Mouse (Mus musculus): Measurements from ENCODE around the gene Krtap1-5. TPM values are rescaled to one million over a fixed set of nuclear protein-coding genes. Genes with fewer than 3 reads are reported as not detected.

Krtap1-5 gene
- polyA plus RNA-seq, 1 experiment, result 0.04 TPM

GRCm38 (mm10) chr11:99573164-99573563 is 7.7 kb downstream of the Krtap1-5 start:
- H3K4me3 ChIP-seq (ENCODE audit: insufficient read depth, poor library complexity, severe bottlenecking), result no peak overlapping the region
- TF ChIP-seq USF1 (IDR thresholded peaks at IDR 0.05; ENCODE audit: low read depth), result no peak
- no peak for TF ChIP-seq CTCF (IDR thresholded peaks at IDR 0.05; ENCODE audit: control insufficient read depth, insufficient read depth, insufficient read length)
- no peak for TF ChIP-seq CEBPB (IDR thresholded peaks at IDR 0.05; ENCODE audit: low read depth)
- no peak for TF ChIP-seq FOSL1 (IDR thresholded peaks at IDR 0.05; ENCODE audit: insufficient read depth, low read length, poor library complexity, severe bottlenecking)
- TF ChIP-seq MYOG (IDR thresholded peaks at IDR 0.05; ENCODE audit: control insufficient read depth, extremely low read depth, insufficient read length), result no peak
- TF ChIP-seq MAX (IDR thresholded peaks at IDR 0.05), result no peak
- no peak for TF ChIP-seq MYOD1 (IDR thresholded peaks at IDR 0.05; ENCODE audit: control insufficient read depth, insufficient read length, low read depth)
- no peaks in the 10 kb centered on the region for H3K79me3 ChIP-seq (ENCODE audit: low read depth)
- H3K36me3 ChIP-seq (ENCODE audit: control insufficient read depth, insufficient read depth), result no peaks in the 10 kb centered on the region
- H3ac ChIP-seq (ENCODE audit: control insufficient read depth, insufficient read length, low read depth), result no peak overlapping the region
- H3K79me2 ChIP-seq (ENCODE audit: control insufficient read depth, insufficient read depth), result no peaks in the 10 kb centered on the region
- H3K27me3 ChIP-seq (ENCODE audit: control insufficient read depth, insufficient read depth, insufficient read length), result no peaks in the 10 kb centered on the region

DNA sequence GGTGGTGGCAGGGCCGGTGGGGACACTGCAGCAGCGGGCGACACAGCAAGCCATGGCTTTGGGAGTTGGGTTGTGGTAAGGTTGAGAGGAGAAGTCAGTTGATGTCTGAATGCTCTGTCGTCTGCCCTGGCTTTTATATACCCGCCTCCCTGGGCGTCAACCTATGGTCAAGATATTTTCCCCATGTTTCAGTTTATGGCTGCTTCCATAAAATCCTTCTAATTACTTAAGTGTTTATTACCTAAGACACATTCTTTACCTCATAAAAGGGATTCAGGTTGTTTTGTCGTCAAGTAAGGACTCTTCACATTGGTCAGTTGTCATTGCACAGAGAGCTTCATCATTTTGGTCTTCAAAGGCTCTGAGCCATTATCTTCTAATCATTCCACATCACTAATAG is 14.3 kb downstream of the Krtap1-5 start, which contains the start of gene Krtap3-1:
Gene Krtap3-1, minus strand, starts transcription at position 101 of the 400 bp plus-strand sequence.
- Histone ChIP-seq H3ac (ENCODE audit: control insufficient read depth, insufficient read length, low read depth) (no peak within 1 kb of the TSS), H3K79me3 (ENCODE audit: low read depth) (no peaks in the 10 kb centered on the region), H3K79me2 (ENCODE audit: control insufficient read depth, insufficient read depth) (no peaks in the 10 kb centered on the region), H3K36me3 (ENCODE audit: control insufficient read depth, insufficient read depth) (no peaks in the 10 kb centered on the region), H3K27me3 (ENCODE audit: control insufficient read depth, insufficient read depth, insufficient read length) (no peaks in the 10 kb centered on the region), H3K4me3 (ENCODE audit: insufficient read depth, poor library complexity, severe bottlenecking) (no peak within 1 kb of the TSS)
- TF ChIP-seq CTCF (IDR thresholded peaks at IDR 0.05; ENCODE audit: control insufficient read depth, insufficient read depth, insufficient read length) (no peak), CEBPB (IDR thresholded peaks at IDR 0.05; ENCODE audit: low read depth) (no peak), MYOG (IDR thresholded peaks at IDR 0.05; ENCODE audit: control insufficient read depth, extremely low read depth, insufficient read length) (no peak), MAX (IDR thresholded peaks at IDR 0.05) (no peak), MYOD1 (IDR thresholded peaks at IDR 0.05; ENCODE audit: control insufficient read depth, insufficient read length, low read depth) (no peak), USF1 (IDR thresholded peaks at IDR 0.05; ENCODE audit: low read depth) (no peak), FOSL1 (IDR thresholded peaks at IDR 0.05; ENCODE audit: insufficient read depth, low read length, poor library complexity, severe bottlenecking) (no peak)

- H3K36me3 ChIP-seq (ENCODE audit: control insufficient read depth, insufficient read depth), result no peaks in the 10 kb centered on the region
- H3ac ChIP-seq (ENCODE audit: control insufficient read depth, insufficient read length, low read depth), result no peak overlapping the region
- no peaks in the 10 kb centered on the region for H3K79me3 ChIP-seq (ENCODE audit: low read depth)
- H3K79me2 ChIP-seq (ENCODE audit: control insufficient read depth, insufficient read depth), result no peaks in the 10 kb centered on the region
- H3K4me3 ChIP-seq (ENCODE audit: insufficient read depth, poor library complexity, severe bottlenecking), result no peak overlapping the region
- no peak for TF ChIP-seq FOSL1 (IDR thresholded peaks at IDR 0.05; ENCODE audit: insufficient read depth, low read length, poor library complexity, severe bottlenecking)
- no peak for TF ChIP-seq USF1 (IDR thresholded peaks at IDR 0.05; ENCODE audit: low read depth)
- no peak for TF ChIP-seq MAX (IDR thresholded peaks at IDR 0.05)
- no peak for TF ChIP-seq CTCF (IDR thresholded peaks at IDR 0.05; ENCODE audit: control insufficient read depth, insufficient read depth, insufficient read length)
- no peak for TF ChIP-seq CEBPB (IDR thresholded peaks at IDR 0.05; ENCODE audit: low read depth)
- no peak for TF ChIP-seq MYOD1 (IDR thresholded peaks at IDR 0.05; ENCODE audit: control insufficient read depth, insufficient read length, low read depth)
- TF ChIP-seq MYOG (IDR thresholded peaks at IDR 0.05; ENCODE audit: control insufficient read depth, extremely low read depth, insufficient read length), result no peak
- H3K27me3 ChIP-seq (ENCODE audit: control insufficient read depth, insufficient read depth, insufficient read length), result no peaks in the 10 kb centered on the region
These were observed 18.2 kb downstream of the Krtap1-5 start for GRCm38 (mm10) chr11:99562580-99562979.

DNA sequence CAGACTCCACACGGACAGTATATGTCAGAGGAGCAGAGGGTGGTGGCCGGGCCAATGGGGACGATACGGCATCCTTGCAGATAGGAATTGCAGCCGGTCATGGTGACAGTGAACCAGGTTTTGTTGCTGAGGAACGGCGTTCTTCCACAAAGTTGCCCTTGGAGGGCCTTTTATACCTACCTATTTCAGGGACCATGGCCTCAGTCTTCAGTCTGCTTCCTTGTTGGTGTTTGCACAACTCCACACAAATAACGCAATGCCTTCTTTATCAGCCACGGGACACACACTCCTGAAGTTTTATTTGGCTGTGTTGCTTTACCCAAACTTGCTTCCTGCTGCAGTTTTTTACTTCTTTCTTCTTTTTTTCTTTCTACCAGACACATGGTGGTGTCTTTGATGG is 21.4 kb downstream of the Krtap1-5 start, which contains the start of gene Gm11939:
Gene Gm11939, minus strand, starts transcription at position 101 of the 400 bp plus-strand sequence.
- H3K27me3 ChIP-seq (ENCODE audit: control insufficient read depth, insufficient read depth, insufficient read length), result no peaks in the 10 kb centered on the region
- H3K79me2 ChIP-seq (ENCODE audit: control insufficient read depth, insufficient read depth), result no peaks in the 10 kb centered on the region
- no peak for TF ChIP-seq MYOG (IDR thresholded peaks at IDR 0.05; ENCODE audit: control insufficient read depth, extremely low read depth, insufficient read length)
- TF ChIP-seq CEBPB (IDR thresholded peaks at IDR 0.05; ENCODE audit: low read depth), result no peak
- TF ChIP-seq USF1 (IDR thresholded peaks at IDR 0.05; ENCODE audit: low read depth), result no peak
- TF ChIP-seq MYOD1 (IDR thresholded peaks at IDR 0.05; ENCODE audit: control insufficient read depth, insufficient read length, low read depth), result no peak
- TF ChIP-seq FOSL1 (IDR thresholded peaks at IDR 0.05; ENCODE audit: insufficient read depth, low read length, poor library complexity, severe bottlenecking), result no peak
- no peak for TF ChIP-seq CTCF (IDR thresholded peaks at IDR 0.05; ENCODE audit: control insufficient read depth, insufficient read depth, insufficient read length)
- TF ChIP-seq MAX (IDR thresholded peaks at IDR 0.05), result no peak
- no peaks in the 10 kb centered on the region for H3K36me3 ChIP-seq (ENCODE audit: control insufficient read depth, insufficient read depth)
- no peak within 1 kb of the TSS for H3ac ChIP-seq (ENCODE audit: control insufficient read depth, insufficient read length, low read depth)
- no peaks in the 10 kb centered on the region for H3K79me3 ChIP-seq (ENCODE audit: low read depth)
- no peak within 1 kb of the TSS for H3K4me3 ChIP-seq (ENCODE audit: insufficient read depth, poor library complexity, severe bottlenecking)

DNA sequence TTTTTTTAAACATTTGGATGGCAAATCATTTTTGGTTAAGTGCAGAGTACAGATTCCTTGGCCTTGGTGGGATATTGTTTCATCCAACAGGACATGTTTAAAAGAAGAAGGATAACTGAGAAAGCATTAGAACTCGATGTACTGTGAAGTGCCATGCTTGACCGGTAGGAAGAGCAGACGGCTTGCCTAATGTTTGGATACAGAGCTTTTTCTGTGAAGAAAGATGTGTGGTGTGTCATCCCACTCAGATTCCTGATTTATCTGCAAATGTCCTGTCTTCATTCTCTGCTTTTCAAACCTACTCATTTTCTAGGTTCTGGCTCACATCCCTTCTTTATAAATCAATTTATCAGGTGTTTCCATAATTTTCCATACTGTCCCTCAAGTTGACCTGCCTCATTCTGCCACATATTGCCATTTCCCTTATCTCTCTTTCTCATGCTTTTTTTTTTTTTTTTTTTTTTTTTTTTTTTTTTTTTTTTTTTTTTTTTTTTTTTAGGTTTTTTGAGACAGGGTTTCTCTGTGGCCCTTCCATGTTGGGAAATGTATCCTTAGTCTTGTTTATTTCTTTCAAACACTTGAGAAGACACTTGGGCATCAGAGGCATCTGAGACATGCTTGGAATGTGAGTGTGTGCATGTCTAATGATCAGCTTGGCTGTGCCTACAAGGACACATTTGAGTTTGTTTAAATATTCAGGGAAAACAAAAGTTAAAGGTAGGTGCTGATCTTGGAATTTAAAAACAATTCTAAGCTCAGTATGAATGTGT is 22.7 kb downstream of the Krtap1-5 start:
- no peak overlapping the region for H3ac ChIP-seq (ENCODE audit: control insufficient read depth, insufficient read length, low read depth)
- H3K79me3 ChIP-seq (ENCODE audit: low read depth), result no peaks in the 10 kb centered on the region
- H3K79me2 ChIP-seq (ENCODE audit: control insufficient read depth, insufficient read depth), result no peaks in the 10 kb centered on the region
- TF ChIP-seq FOSL1 (IDR thresholded peaks at IDR 0.05; ENCODE audit: insufficient read depth, low read length, poor library complexity, severe bottlenecking) (no peak), MYOG (IDR thresholded peaks at IDR 0.05; ENCODE audit: control insufficient read depth, extremely low read depth, insufficient read length) (no peak), USF1 (IDR thresholded peaks at IDR 0.05; ENCODE audit: low read depth) (no peak), MYOD1 (IDR thresholded peaks at IDR 0.05; ENCODE audit: control insufficient read depth, insufficient read length, low read depth) (no peak), MAX (IDR thresholded peaks at IDR 0.05) (no peak), CEBPB (IDR thresholded peaks at IDR 0.05; ENCODE audit: low read depth) (no peak), CTCF (IDR thresholded peaks at IDR 0.05; ENCODE audit: control insufficient read depth, insufficient read depth, insufficient read length) (no peak)
- H3K36me3 ChIP-seq (ENCODE audit: control insufficient read depth, insufficient read depth), result no peaks in the 10 kb centered on the region
- no peaks in the 10 kb centered on the region for H3K27me3 ChIP-seq (ENCODE audit: control insufficient read depth, insufficient read depth, insufficient read length)
- no peak overlapping the region for H3K4me3 ChIP-seq (ENCODE audit: insufficient read depth, poor library complexity, severe bottlenecking)

All from C2C12 (cell line).